Mouse (Mus musculus) brain, embryonic 14.5 days (tissue): ENCODE data around the gene Pak2. TPM values are rescaled to one million over a fixed set of nuclear protein-coding genes. Genes with fewer than 3 reads are reported as not detected.
A peak's percentile ranks its signal among the peaks of the same experiment; 100 is the strongest.
"Not testable (repeated sequence)": the region's sequence is repeated elsewhere in the genome, so short reads cannot be mapped to it uniquely, and the experiment has no call there.

Experiments used
- DNase-seq: peaks from one replicate; pipeline ENCODE4 v3.0.0-alpha.2; 2011; ENCODE audit warnings: low read depth
- CTCF ChIP-seq: fragments of 200-500 bp; IDR thresholded peaks from 2 replicates; pipeline ENCODE4 v1.5.1; 2012; ENCODE audit warnings: inconsistent platforms, mild to moderate bottlenecking, moderate library complexity, borderline replicate concordance; ENCODE audit not compliant: insufficient read depth, insufficient read length; ENCODE audit errors: extremely low read depth
- POLR2A ChIP-seq: fragments of 200-500 bp; IDR thresholded peaks from 2 replicates; pipeline ENCODE4 v1.6.1; 2012; ENCODE audit warnings: mild to moderate bottlenecking, inconsistent platforms, borderline replicate concordance; ENCODE audit not compliant: poor library complexity, insufficient read depth, insufficient read length, severe bottlenecking; ENCODE audit errors: extremely low read depth
- polyA plus RNA-seq: library from polyadenylated mRNA; depleted of rRNA; stranded (reverse); fragments of >200 nt; gene quantifications from 2 replicates; pipeline ENCODE4 v1.2.3, GENCODE M21; 2012

The Pak2 gene
- polyA plus RNA-seq, 1 experiment = 39.0 TPM

DNA sequence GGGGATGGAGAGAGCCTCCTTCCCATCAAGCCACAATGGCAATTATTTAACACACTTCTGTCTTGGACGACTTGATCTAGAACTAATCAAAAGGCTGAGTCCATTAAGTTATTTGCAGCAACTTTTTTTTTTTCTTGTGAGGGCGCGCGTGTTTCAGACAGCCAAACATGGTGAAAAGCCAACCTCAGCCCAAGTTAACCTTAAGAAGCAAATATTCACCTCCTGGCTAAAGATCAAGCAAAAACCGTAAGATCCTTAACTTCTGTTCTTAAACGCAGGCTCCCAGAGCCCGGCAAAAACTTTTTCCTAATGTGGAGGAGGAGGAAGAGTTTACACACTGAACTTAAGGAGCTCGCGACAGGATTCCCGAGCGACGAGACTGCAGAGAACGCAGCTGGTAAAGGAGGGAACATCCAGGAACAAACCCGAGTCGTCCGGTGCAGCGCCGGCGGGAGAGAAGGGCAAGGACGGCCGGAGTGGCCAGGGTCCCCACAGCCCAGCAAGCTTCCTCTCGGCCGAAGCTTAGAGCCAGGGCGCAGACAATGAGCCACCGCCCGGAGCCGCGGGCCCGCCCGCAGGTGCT, 643 bp downstream of the Pak2 start:
- DNase-seq = peak; percentile 69
- no peak for TF ChIP-seq CTCF
- no peak for TF ChIP-seq POLR2A

DNA sequence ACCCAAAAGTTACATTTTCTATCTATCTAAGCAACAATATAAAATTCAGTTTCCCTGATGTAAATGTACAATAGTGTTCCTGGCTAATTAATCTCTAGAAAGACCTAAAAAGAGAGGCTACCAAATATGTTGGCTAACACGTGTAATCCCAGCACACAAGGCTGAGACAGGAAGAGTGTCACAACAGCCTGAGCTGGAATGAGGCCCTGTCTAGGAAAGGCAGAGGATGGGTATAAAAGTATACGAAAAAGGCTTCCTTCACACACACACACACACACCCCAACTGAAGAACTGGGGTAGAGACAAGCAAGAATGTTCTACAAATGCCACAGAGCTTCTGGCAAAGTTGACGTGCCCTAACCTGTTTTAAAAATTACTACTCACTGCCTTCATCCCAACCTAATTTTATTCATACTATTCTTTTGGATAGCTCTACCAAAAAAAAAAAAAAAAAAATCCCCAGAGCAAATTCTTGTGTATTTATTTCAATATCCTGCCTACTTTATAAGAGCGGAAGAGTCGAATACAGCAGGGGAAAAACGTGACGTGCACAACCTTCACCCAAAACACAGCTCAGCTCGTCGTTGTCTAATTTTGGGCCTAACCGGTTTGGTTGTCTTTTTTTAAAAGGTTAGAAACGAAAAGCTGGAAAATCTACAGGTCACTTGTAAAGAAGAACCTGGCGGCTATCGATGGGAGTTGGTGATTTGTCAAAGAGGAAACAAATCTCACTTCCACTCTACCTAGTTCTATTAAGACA, 1.3 kb downstream of the Pak2 start:
- no peak for DNase-seq
- TF ChIP-seq CTCF (no peak), POLR2A (no peak)

DNA sequence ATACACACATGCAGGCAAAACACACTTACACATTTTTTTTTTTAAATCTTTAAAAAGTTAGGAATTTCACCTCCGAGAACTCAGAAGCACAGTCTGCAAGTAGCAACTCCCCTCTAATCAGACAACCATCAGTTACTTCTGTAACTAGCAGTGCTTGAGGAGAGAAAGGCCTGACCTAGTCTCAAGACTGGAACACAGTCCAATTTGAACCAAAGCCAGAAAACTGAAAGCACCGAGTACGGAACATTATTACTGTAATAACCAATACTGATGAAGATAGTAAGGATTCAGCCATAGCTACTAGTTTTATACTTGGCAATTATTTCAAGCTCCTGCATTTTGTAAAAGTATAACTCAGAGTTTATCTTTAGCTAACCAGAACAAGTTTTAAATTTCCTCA, 2.7 kb downstream of the Pak2 start:
- TF ChIP-seq CTCF = no peak
- TF ChIP-seq POLR2A = no peak
- no peak for DNase-seq

DNA sequence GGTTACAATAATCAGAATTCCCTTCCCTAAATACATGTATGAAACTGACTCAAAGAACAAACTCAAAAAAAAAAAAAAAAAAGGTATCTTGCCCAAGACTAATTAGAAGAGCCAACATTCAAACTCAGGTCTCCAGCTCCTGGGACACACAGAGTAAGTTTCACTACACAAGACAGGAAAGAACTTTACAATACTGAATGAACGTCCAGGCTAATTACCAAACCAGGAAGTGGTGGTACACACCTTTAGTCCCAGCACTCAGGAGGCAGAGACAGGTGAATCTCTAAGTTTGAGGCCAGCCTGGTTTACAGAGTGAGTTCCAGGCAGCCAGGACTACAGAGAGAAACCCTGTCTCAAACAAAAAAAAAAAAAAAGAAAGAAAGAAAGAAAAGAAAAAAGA, 3.4 kb downstream of the Pak2 start:
- TF ChIP-seq POLR2A (no peak), CTCF (no peak)
- no peak for DNase-seq

DNA sequence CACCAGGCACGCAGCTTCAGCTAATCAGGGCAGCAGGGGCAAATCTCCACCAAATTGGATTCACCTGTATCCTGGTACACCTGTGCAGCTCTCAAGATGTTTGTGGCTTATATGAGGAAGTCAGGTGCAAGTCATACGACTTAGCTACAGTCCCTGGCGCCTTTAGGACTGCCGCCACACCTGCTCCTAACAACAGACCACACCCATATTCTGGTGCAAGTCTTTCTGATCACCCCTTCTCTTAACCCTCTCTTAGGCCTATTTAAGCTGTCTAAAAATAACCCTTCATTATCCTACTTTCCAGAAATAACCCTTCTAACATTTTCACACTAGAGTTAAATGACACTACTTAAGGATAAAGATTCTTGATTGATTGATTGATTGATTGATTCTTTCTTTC, 9.1 kb downstream of the Pak2 start:
- DNase-seq = not testable (repeated sequence)

DNA sequence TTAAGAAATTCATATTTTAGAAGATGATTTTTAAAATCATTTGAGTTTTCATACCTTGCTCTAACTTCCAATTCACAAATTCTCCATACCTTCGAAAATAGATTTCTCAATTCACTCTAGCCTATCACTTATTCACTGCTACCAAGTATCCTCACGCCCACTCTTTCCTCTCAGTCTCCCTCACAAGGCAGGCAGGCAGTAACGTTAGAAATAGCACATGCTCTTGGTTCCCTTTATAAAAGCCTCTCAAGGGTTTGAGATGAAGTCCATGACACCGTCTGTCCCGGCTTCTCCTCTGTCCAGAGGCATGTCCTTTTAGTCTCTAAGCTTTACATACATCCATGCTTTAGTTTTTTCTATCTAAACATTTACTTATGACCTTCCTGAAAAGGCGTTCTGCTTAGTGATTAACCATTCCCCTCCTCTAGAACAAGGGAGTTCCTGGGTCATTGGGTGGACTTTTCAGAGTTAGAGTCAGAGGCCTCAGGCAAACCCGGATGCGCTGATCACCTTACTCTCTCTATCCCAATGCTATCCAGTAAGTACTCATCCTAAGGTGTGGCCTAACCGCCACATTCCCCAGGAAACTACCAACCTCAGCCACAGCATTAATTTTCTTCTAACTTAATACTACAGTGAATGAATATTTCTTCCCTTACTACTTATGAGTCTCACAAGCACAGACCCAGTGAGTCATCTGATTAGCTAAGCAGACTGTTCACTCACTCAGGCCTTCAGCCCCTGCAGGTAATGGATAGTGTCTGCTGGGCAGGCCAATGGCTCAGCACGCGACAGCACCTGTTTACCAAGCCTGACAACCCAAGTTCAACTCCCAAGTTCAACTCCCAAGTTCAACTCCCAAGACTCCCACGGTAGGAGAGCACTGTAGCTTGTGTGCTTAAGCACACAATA, 10.5 kb downstream of the Pak2 start:
- TF ChIP-seq POLR2A (no peak), CTCF (no peak)
- no peak for DNase-seq

DNA sequence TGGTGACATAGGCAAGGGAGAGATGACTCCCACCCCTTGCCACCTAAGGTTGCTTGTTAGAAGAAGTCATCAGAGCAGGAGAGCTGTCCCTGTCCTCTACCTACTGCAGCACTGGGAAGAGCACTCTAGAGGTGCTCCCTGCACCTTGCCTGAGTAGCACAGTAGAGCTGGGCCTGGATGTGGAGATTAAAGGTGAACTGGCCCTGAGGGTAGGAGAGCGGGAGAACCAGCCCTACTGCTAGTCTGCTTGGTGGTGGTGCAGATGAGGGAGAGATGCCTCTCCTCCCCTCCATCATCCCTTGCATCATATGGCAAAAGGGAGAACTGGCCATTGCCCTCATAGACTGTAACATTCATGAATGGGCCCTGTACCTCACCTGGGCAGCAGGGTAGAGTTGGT, 12.2 kb downstream of the Pak2 start:
- DNase-seq = no peak
- TF ChIP-seq CTCF (no peak), POLR2A (no peak)

DNA sequence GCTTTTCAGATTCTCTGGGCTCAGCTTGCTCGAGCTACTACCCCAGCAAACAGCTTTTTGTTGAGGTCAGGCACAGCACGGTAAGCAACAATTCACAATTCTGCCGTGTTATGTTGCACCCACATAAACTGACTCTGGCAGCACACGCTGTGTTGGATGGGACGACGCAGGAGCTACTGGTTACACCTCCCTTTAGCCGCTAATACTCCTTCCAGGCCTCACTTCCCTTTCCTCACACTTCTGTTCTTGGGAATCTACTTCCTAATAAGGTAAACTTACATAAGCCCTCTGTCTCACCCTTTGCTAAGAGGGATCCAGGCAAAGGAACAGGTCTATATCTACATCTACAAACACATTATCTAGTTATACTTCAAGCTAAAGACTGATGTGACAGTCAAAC, 15.2 kb downstream of the Pak2 start:
- DNase-seq = no peak
- TF ChIP-seq CTCF = no peak
- TF ChIP-seq POLR2A = no peak

DNA sequence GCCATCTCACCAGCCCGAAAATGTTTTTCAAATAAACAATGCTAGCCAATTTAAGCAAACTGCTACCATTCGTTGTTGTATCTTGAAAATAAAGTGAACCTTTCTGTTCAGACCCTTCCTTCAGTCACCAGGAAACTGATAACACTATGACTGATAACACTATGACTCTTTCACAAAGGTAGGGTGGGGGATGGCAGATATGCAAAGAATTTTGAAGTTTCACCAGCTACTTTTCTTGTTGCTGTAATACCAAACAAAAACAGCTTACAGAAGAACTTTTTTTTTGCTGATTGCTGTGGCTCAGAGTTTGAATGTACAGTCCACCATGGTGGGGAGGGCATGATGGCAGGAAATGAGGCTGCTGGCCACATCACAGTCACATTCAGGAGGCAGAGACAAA, 16.9 kb downstream of the Pak2 start:
- no peak for DNase-seq
- TF ChIP-seq CTCF (no peak), POLR2A (no peak)

DNA sequence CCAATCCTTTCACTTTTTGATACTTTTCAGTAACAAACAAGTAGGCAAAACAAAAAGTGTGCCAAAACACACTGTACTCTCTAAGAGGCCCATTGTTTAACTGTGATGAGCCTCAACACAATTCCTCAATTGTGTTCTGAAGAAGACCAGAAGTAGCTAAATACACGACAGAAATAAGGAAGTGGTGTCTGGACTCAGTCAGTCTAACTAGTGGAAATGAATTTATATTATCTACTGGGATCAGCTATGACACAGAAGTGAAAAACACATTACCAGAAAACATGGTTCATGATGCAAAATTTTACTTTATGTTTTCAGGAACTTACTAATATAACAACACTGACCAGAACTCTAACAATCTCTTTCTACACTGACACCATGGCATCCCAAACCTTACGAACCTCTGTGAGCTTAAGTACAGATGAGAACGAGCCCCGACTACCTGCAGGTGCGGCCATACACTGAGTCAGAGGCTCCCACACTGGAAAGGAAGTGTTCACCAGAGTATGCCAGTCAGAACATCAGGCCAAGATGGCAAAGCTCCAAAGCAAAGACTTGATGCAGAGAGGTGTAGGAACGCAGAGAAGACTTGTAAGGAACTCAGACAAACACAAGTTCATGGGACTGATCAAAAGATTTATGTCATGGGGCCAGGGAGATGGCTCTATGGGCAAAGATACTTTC, 19.2 kb downstream of the Pak2 start:
- TF ChIP-seq CTCF = no peak
- TF ChIP-seq POLR2A = no peak
- peak; percentile 2 for DNase-seq

DNA sequence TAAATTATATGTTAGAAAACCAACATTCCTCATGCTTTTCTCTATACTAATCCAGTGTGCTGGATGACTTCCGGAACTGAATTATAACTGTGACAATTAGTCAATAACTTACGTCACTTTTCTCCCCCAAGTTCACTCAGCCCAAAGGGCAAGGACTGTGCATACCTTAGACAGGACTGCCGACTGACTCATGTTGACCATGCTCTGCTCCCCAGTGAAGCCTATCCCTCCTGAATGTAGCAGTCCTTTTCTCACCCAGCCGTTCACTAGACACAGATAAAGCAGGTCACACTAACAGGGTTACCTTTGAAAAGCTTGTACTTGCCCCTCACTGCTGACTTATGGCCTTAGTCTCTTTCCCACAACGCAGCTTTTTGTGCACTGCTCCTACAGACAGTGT, 20.3 kb downstream of the Pak2 start:
- TF ChIP-seq CTCF = no peak
- no peak for TF ChIP-seq POLR2A
- no peak for DNase-seq

DNA sequence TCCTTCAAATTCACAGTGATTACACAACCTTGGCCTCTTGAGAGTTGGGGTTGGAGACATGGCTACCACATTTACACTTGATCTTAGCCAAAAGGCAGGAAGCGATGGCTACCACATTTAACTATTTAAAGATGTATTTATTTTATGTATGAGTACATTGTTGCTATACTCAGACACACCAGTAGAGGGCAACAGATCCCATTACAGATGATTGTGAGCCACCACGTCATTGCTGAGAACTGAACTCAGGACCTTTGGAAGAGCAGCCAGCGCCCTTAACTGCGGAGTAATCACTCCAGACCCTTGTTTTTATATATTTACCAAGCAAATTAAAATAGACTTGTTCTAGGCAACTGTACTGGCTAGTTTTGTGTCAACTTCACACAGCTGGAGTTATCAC, 36.8 kb downstream of the Pak2 start:
- DNase-seq = no peak
- TF ChIP-seq CTCF (peak; percentile 34; the same call in 1 of the 2 replicates), POLR2A (no peak)

DNA sequence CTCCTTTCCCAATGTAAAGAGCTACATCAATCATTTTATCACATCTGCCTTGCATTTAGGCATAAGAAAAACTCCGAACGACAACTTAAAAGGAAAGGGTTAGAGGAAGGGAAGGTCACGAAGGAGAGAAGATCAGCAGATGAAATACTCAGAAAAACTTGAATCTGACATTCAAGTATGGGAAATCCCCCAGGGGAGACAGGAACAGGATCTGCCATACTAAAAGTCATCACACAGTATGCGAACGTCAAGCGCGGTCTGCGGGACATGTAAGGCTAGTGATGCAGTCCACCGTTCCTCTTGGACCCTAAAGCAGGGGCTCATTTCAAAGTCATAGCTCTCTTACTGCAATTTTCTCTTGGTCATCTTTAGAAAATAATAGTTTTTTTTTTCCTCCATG, 59.5 kb downstream of the Pak2 start:
- DNase-seq = no peak
- TF ChIP-seq CTCF (no peak), POLR2A (no peak)
